Mouse (Mus musculus): Measurements from ENCODE around the gene Tmem165.

The Tmem165 gene

GRCm38 (mm10) chr5:76183750-76184261 is at the start of gene Tmem165:
Gene Tmem165, plus strand, starts transcription at chr5:76183880.
- peak; percentile 96 to 97 for DNase-seq

GRCm38 (mm10) chr5:76135644-76136043 is 48.0 kb upstream of the Tmem165 start:
- DNase-seq, result no peak

GRCm38 (mm10) chr5:76136271-76136670 is 47.4 kb upstream of the Tmem165 start:
- no peak for DNase-seq

GRCm38 (mm10) chr5:76137586-76137985 is 46.1 kb upstream of the Tmem165 start:
- no peak for DNase-seq

- DNase-seq, result no peak
Observed at GRCm38 (mm10) chr5:76138071-76138470, 45.6 kb upstream of the Tmem165 start.

- no peak for DNase-seq
Observed at GRCm38 (mm10) chr5:76138512-76138911, 45.2 kb upstream of the Tmem165 start.

GRCm38 (mm10) chr5:76139171-76139671 is 44.5 kb upstream of the Tmem165 start:
- DNase-seq, result peak; percentile 9 to 37

GRCm38 (mm10) chr5:76139808-76140729 is 43.6 kb upstream of the Tmem165 start, which contains the start of gene Srd5a3:
Gene Srd5a3, plus strand, starts transcription at chr5:76140271.
- peak; percentile 88 to 90 for DNase-seq

GRCm38 (mm10) chr5:76140730-76141066 is 43.0 kb upstream of the Tmem165 start:
- DNase-seq, result no peak

- DNase-seq, result no peak
Observed at GRCm38 (mm10) chr5:76143356-76143755, 40.3 kb upstream of the Tmem165 start.

- no peak for DNase-seq
Observed at GRCm38 (mm10) chr5:76146401-76146800, 37.3 kb upstream of the Tmem165 start.

GRCm38 (mm10) chr5:76149436-76149835 is 34.2 kb upstream of the Tmem165 start:
- no peak for DNase-seq

GRCm38 (mm10) chr5:76152956-76153355 is 30.7 kb upstream of the Tmem165 start:
- DNase-seq, result no peak

- DNase-seq, result no peak
Observed at GRCm38 (mm10) chr5:76153430-76153829, 30.2 kb upstream of the Tmem165 start.

- no peak for DNase-seq
Observed at GRCm38 (mm10) chr5:76154434-76155165, 29.1 kb upstream of the Tmem165 start.

- no peak for DNase-seq
Observed at GRCm38 (mm10) chr5:76159555-76159954, 24.1 kb upstream of the Tmem165 start.

GRCm38 (mm10) chr5:76160086-76160485 is 23.6 kb upstream of the Tmem165 start:
- DNase-seq, result no peak

GRCm38 (mm10) chr5:76161491-76161890 is 22.2 kb upstream of the Tmem165 start:
- no peak for DNase-seq

GRCm38 (mm10) chr5:76162926-76163325 is 20.8 kb upstream of the Tmem165 start:
- no peak for DNase-seq

GRCm38 (mm10) chr5:76163828-76164390 is 19.8 kb upstream of the Tmem165 start:
- DNase-seq, result no peak

GRCm38 (mm10) chr5:76164827-76165226 is 18.9 kb upstream of the Tmem165 start:
- DNase-seq, result no peak

GRCm38 (mm10) chr5:76170522-76170921 is 13.2 kb upstream of the Tmem165 start:
- no peak for DNase-seq

- DNase-seq, result no peak
Observed at GRCm38 (mm10) chr5:76171039-76171438, 12.6 kb upstream of the Tmem165 start.
